Comparison of ENCODE assay signal across 15 mouse cellular contexts in the genomic region with DNA sequence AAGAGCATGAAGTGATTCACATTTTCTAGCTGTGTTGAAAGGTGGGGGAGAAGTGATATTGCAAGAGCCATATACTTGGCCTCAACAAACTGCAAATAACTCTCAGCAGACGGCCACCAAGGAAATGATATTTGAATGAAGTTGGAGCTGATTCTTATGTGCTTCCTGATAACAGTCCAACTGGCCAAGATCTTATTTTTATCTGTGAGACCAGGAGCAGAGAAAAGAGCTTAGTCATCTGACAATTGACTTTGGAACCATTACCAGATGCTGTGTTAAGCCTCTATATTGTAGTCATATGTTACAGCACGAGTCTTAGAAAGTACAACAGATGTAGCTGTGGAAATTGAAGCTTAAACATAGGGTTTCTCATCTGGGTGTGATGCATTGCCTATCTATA.
DNase-seq lines count a peak whose midpoint lies in the region; ATAC-seq and TF ChIP-seq lines count a peak whose summit lies in the region.
"Had no signal": no experiment of that assay in that cellular context is flagged by ENCODE, and none has a peak within 500 bp of the region (broad histone marks: within the 10 kb centered on the region; RNA-seq: fewer than 3 reads in every experiment).

No protein-coding gene starts in this region.

- no peak overlapping the region for H3K4me2 ChIP-seq in limb, embryonic 14.5 days (replicated peaks; ENCODE audit: low read depth, low read length, severe bottlenecking)
- H3K4me2 ChIP-seq: embryonic facial prominence, embryonic 15.5 days; midbrain, embryonic 13.5 days; neural tube, embryonic 12.5 days had no signal

- TF ChIP-seq CTCF in MEL (IDR thresholded peaks at IDR 0.05 in 2 of 3, conservative IDR thresholded peaks at IDR 0.05 in 1 of 3; ENCODE audit: control insufficient read depth in 1 of 3, insufficient read depth in 1 of 3, low read depth in 2 of 3, low read length in 3 of 3, poor library complexity in 1 of 3, severe bottlenecking in 1 of 3), result no peak

- no peaks in the 10 kb centered on the region for H3K79me2 ChIP-seq in MEL (ENCODE audit: control insufficient read depth, insufficient read depth, low read length, poor library complexity)

- no peak for TF ChIP-seq POLR2A in limb, embryonic 14.5 days (IDR thresholded peaks at IDR 0.05; ENCODE audit: borderline replicate concordance, extremely low read depth, insufficient read depth, insufficient read length)
- no peak for TF ChIP-seq POLR2A in MEL (IDR thresholded peaks at IDR 0.05; ENCODE audit: control insufficient read depth in 1 of 2, insufficient read depth in 1 of 2, low read depth in 1 of 2, low read length in 2 of 2, poor library complexity in 1 of 2)

- no peaks in the 10 kb centered on the region for H3K36me3 ChIP-seq in limb, embryonic 14.5 days (ENCODE audit: control insufficient read depth, insufficient read depth, low read length)
- H3K36me3 ChIP-seq in limb, embryonic 10.5 days, result no peaks in the 10 kb centered on the region
- H3K36me3 ChIP-seq in MEL (ENCODE audit: control insufficient read depth in 1 of 2, insufficient read depth in 2 of 2, low read length in 2 of 2), result peaks cover 0 to 3% of the 10 kb centered on the region in 2 experiments; a peak in 2 of 4 replicates
- H3K36me3 ChIP-seq in forebrain, embryonic 10.5 days (replicated peaks), result no peaks in the 10 kb centered on the region
- H3K36me3 ChIP-seq: embryonic facial prominence, embryonic 15.5 days; hindbrain, embryonic 10.5 days; midbrain, embryonic 13.5 days; neural tube, embryonic 12.5 days had no signal

- H3K4me1 ChIP-seq in limb, embryonic 14.5 days (ENCODE audit: control insufficient read depth, insufficient read depth, low read length), result no peaks in the 10 kb centered on the region
- no peaks in the 10 kb centered on the region for H3K4me1 ChIP-seq in limb, embryonic 10.5 days
- peaks cover 0 to 5% of the 10 kb centered on the region in 2 experiments; a peak in 2 of 4 replicates for H3K4me1 ChIP-seq in MEL (ENCODE audit: control insufficient read depth in 1 of 2, insufficient read depth in 2 of 2, low read length in 2 of 2)
- H3K4me1 ChIP-seq in forebrain, embryonic 10.5 days, result no peaks in the 10 kb centered on the region
- H3K4me1 ChIP-seq: embryonic facial prominence, embryonic 15.5 days; hindbrain, embryonic 10.5 days; midbrain, embryonic 13.5 days; neural tube, embryonic 12.5 days had no signal

- H3K27me3 ChIP-seq in limb, embryonic 14.5 days (ENCODE audit: control insufficient read depth, insufficient read depth, low read length), result no peaks in the 10 kb centered on the region
- no peaks in the 10 kb centered on the region for H3K27me3 ChIP-seq in limb, embryonic 10.5 days (ENCODE audit: low read depth, poor library complexity, severe bottlenecking)
- H3K27me3 ChIP-seq in MEL (ENCODE audit: control insufficient read depth in 1 of 2, insufficient read depth in 2 of 2, low read length in 2 of 2), result no peaks in the 10 kb centered on the region
- no peaks in the 10 kb centered on the region for H3K27me3 ChIP-seq in forebrain, embryonic 10.5 days (ENCODE audit: poor library complexity, severe bottlenecking)
- H3K27me3 ChIP-seq: embryonic facial prominence, embryonic 15.5 days; midbrain, embryonic 13.5 days; neural tube, embryonic 12.5 days had no signal

- no peak for TF ChIP-seq RAD21 in MEL (IDR thresholded peaks at IDR 0.05; ENCODE audit: low read depth, low read length)

- H3K9me3 ChIP-seq in limb, embryonic 14.5 days (ENCODE audit: control insufficient read depth, low read length), result no peaks in the 10 kb centered on the region
- H3K9me3 ChIP-seq in limb, embryonic 10.5 days (replicated peaks), result no peaks in the 10 kb centered on the region
- H3K9me3 ChIP-seq in MEL (replicated peaks; ENCODE audit: insufficient read depth, low read length), result no peaks in the 10 kb centered on the region
- no peaks in the 10 kb centered on the region for H3K9me3 ChIP-seq in forebrain, embryonic 10.5 days
- H3K9me3 ChIP-seq: embryonic facial prominence, embryonic 15.5 days; hindbrain, embryonic 10.5 days; midbrain, embryonic 13.5 days; neural tube, embryonic 12.5 days had no signal

- peak; percentile 4 for DNase-seq in limb, embryonic 14.5 days (ENCODE audit: low spot score)
- DNase-seq in limb, embryonic 10.5 days (ENCODE audit: low spot score), result no peak
- peak; percentile 73 for DNase-seq in MEL (ENCODE audit: low read depth, low spot score)
- peak; percentile 53 for DNase-seq in telencephalon, adult 2 months (ENCODE audit: low read depth, low spot score)
- DNase-seq in forebrain, embryonic 10.5 days (ENCODE audit: extremely low spot score, low spot score), result no peak
- no peak for DNase-seq in testis, postnatal 14 days (ENCODE audit: low spot score)
- DNase-seq: cerebellum, adult 8-10 months; kidney, adult 11 months; thymus, adult 18-20 months had no signal

- H3K4me3 ChIP-seq in limb, embryonic 14.5 days (replicated peaks; ENCODE audit: low read length), result no peak overlapping the region
- H3K4me3 ChIP-seq in limb, embryonic 10.5 days, result no peak overlapping the region
- H3K4me3 ChIP-seq in MEL (ENCODE audit: control insufficient read depth in 1 of 2, insufficient read depth in 1 of 2, low read depth in 2 of 2, low read length in 2 of 2), result no peak overlapping the region
- H3K4me3 ChIP-seq in forebrain, embryonic 10.5 days, result no peak overlapping the region
- H3K4me3 ChIP-seq: embryonic facial prominence, embryonic 15.5 days; hindbrain, embryonic 10.5 days; midbrain, embryonic 13.5 days; neural tube, embryonic 12.5 days had no signal

- peak; percentile 84 to 92 for TF ChIP-seq EP300 in MEL (IDR thresholded peaks at IDR 0.05; ENCODE audit: low read depth in 1 of 2, low read length in 2 of 2)

- WGBS in limb, embryonic 14.5 days, result 48% methylated on average over 2 of the region's 2 CpGs
- 85% methylated on average over 2 of the region's 2 CpGs for WGBS in limb, embryonic 10.5 days
- WGBS in forebrain, embryonic 10.5 days, result 84% methylated on average over 2 of the region's 2 CpGs

- ATAC-seq in limb, embryonic 14.5 days (ENCODE audit: low FRiP score, low read depth), result no peak
- ATAC-seq in common myeloid progenitor, adult 5-6 weeks (replicated peaks; ENCODE audit: low read depth, poor library complexity, severe bottlenecking), result peak; percentile 60
- ATAC-seq: lung, postnatal 0 days; midbrain, embryonic 13.5 days had no signal

- no peak overlapping the region for H3K9ac ChIP-seq in limb, embryonic 14.5 days (ENCODE audit: low read depth, low read length, severe bottlenecking)
- H3K9ac ChIP-seq in MEL (ENCODE audit: control insufficient read depth, low read depth, low read length, poor library complexity, severe bottlenecking), result no peak overlapping the region
- H3K9ac ChIP-seq: embryonic facial prominence, embryonic 15.5 days; midbrain, embryonic 13.5 days; neural tube, embryonic 12.5 days had no signal

- no peak overlapping the region for H3K27ac ChIP-seq in limb, embryonic 14.5 days (replicated peaks; ENCODE audit: low read depth, low read length)
- H3K27ac ChIP-seq in limb, embryonic 10.5 days, result no peak overlapping the region
- no peak overlapping the region for H3K27ac ChIP-seq in MEL (ENCODE audit: control insufficient read depth, low read depth, low read length)
- H3K27ac ChIP-seq in forebrain, embryonic 10.5 days, result no peak overlapping the region
- H3K27ac ChIP-seq: embryonic facial prominence, embryonic 15.5 days; hindbrain, embryonic 10.5 days; midbrain, embryonic 13.5 days; neural tube, embryonic 12.5 days had no signal

TF ChIP-seq in MEL, 35 proteins besides CTCF, POLR2A, EP300 and RAD21:
- TF ChIP-seq MYC (IDR thresholded peaks at IDR 0.05; ENCODE audit: low read depth, low read length) (no peak), JUND (IDR thresholded peaks at IDR 0.05; ENCODE audit: low read depth, low read length) (no peak), ETS1 (IDR thresholded peaks at IDR 0.05; ENCODE audit: low read depth, low read length) (peak; percentile 78), ZNF384 (IDR thresholded peaks at IDR 0.05; ENCODE audit: low read depth, low read length) (no peak), GATA1 (IDR thresholded peaks at IDR 0.05; ENCODE audit: low read depth, low read length) (peak; percentile 90), RCOR1 (IDR thresholded peaks at IDR 0.05; ENCODE audit: low read depth, low read length) (peak; percentile 91), TCF12 (IDR thresholded peaks at IDR 0.05; ENCODE audit: low read depth, low read length) (peak; percentile 90), SIN3A (IDR thresholded peaks at IDR 0.05; ENCODE audit: low read length) (no peak), UBTF (IDR thresholded peaks at IDR 0.05; ENCODE audit: borderline replicate concordance, insufficient read depth, low read depth, low read length) (no peak), TAL1 (IDR thresholded peaks at IDR 0.05; ENCODE audit: low read length) (peak; percentile 42), NRF1 (IDR thresholded peaks at IDR 0.05; ENCODE audit: insufficient read depth, low read depth, low read length, poor library complexity, severe bottlenecking) (no peak)
TF ChIP-seq in MEL: peak in this region for 5.

Comparison
In these comparisons a context has a peak if more than half of its experiments do, and no peak if none do; other contexts are left out.
1. DNase-seq: peak in limb, embryonic 14.5 days (single experiment), MEL (single experiment) and telencephalon, adult 2 months (single experiment); none in limb, embryonic 10.5 days (single experiment), forebrain, embryonic 10.5 days (single experiment) and testis, postnatal 14 days (single experiment).